Mouse (Mus musculus) embryonic facial prominence, embryonic 13.5 days (tissue): ENCODE measurements at regions not wholly inside any gene's neighbourhood (a gene's known extent, or its start where the extent isn't known, plus 50 kb on each side); places are given as distances from the start of the nearest gene placed in this dataset.

Experiments used
- ATAC-seq: fragments of 200-750 bp; cut with Nextera tagmentation; 2 replicates; pipeline ENCODE4 v1.8.0; 2017; ENCODE audit warnings: low read depth; ENCODE audit not compliant: insufficient number of reproducible peaks, insufficient read depth, low FRiP score, low TSS enrichment
- H3K27ac ChIP-seq: fragments of 300-500 bp; sonication (generic); 2 replicates; pipeline ENCODE4 v1.5.1; 2015; ENCODE audit warnings: moderate library complexity, mild to moderate bottlenecking, inconsistent platforms
- H3K27me3 ChIP-seq: fragments of 300-500 bp; sonication (generic); 2 replicates; pipeline ENCODE4 v1.6.1; 2015; ENCODE audit warnings: mild to moderate bottlenecking, inconsistent platforms
- H3K36me3 ChIP-seq: fragments of 300-500 bp; sonication (generic); 2 replicates; pipeline ENCODE4 v1.6.1; 2015; ENCODE audit warnings: mild to moderate bottlenecking, inconsistent platforms
- H3K4me1 ChIP-seq: fragments of 300-500 bp; sonication (generic); 2 replicates; pipeline ENCODE4 v1.6.1; 2015; ENCODE audit warnings: inconsistent platforms
- H3K4me2 ChIP-seq: fragments of 300-500 bp; sonication (generic); 2 replicates; pipeline ENCODE4 v1.6.1; 2015; ENCODE audit warnings: moderate library complexity, mild to moderate bottlenecking, inconsistent platforms
- H3K4me3 ChIP-seq: fragments of 300-500 bp; sonication (generic); 2 replicates; pipeline ENCODE4 v1.5.1; 2015; ENCODE audit warnings: mild to moderate bottlenecking, inconsistent platforms
- H3K9ac ChIP-seq: fragments of 300-500 bp; sonication (generic); 2 replicates; pipeline ENCODE4 v1.6.1; 2015; ENCODE audit warnings: mild to moderate bottlenecking, inconsistent platforms
- H3K9me3 ChIP-seq: fragments of 300-500 bp; sonication (generic); 2 replicates; pipeline ENCODE4 v1.6.1; 2016; ENCODE audit warnings: inconsistent platforms
- WGBS: fragments of 180-500 bp; shearing (Covaris S2); methylation state at CpG from one replicate; pipeline ENCODE4 v1.1.7; 2015; ENCODE audit warnings: mixed read lengths; 5-methylcytosine and 5-hydroxymethylcytosine counted together

DNA sequence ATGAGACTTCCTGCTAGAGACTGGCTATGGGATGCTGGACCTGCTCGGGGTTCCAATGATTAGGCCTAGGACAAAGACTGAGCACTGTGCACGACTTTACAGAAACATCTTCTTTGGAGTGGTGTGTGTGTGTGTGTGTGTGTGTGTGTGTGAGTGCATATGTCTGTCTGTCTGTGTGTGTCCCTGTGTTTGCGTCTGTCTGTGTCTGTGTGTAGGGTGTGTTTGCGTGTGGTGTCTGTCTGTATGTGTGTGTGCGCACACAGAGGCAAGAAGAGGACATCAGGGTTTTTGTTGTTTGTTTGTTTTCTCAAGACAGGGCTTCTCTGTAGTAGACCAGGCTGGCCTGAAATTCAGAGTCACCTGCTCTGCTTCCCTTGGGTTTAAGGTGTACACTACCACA lies 51.9 kb upstream of the Slco4a1 start:
- Histone ChIP-seq H3K4me2 (no peak overlapping the region), H3K4me1 (no peaks in the 10 kb centered on the region), H3K9ac (no peak overlapping the region), H3K9me3 (no peaks in the 10 kb centered on the region), H3K36me3 (no peaks in the 10 kb centered on the region), H3K27ac (no peak overlapping the region), H3K27me3 (no peaks in the 10 kb centered on the region), H3K4me3 (no peak overlapping the region)
- WGBS = 80% methylated on average over 5 of the region's 5 CpGs
- ATAC-seq = no peak

DNA sequence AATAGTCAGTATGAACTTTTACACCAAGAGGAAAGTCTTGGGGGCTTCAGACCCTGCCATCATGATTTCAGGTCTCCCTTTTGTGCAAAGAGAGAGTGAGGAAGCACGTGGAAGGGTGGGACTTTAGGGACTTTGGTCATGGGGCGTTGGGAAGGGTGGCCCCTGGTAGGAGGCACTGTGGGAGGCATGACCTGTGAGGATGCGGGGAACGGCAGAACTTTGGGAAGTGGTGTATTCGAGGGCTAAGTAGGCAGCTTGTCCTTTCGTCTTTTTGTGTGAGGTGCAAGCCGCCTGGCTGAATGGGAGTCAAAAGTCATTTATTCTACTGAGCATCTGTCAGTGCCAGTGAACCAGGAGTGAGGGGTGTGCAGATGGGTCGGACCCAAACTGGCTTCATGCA lies 52.4 kb upstream of the Slco4a1 start:
- H3K27me3 ChIP-seq = no peaks in the 10 kb centered on the region
- no peaks in the 10 kb centered on the region for H3K9me3 ChIP-seq
- no peak for ATAC-seq
- 77% methylated on average over 8 of the region's 8 CpGs for WGBS
- H3K9ac ChIP-seq = no peak overlapping the region
- H3K4me1 ChIP-seq = no peaks in the 10 kb centered on the region
- H3K4me3 ChIP-seq = no peak overlapping the region
- H3K27ac ChIP-seq = no peak overlapping the region
- H3K4me2 ChIP-seq = no peak overlapping the region
- no peaks in the 10 kb centered on the region for H3K36me3 ChIP-seq

DNA sequence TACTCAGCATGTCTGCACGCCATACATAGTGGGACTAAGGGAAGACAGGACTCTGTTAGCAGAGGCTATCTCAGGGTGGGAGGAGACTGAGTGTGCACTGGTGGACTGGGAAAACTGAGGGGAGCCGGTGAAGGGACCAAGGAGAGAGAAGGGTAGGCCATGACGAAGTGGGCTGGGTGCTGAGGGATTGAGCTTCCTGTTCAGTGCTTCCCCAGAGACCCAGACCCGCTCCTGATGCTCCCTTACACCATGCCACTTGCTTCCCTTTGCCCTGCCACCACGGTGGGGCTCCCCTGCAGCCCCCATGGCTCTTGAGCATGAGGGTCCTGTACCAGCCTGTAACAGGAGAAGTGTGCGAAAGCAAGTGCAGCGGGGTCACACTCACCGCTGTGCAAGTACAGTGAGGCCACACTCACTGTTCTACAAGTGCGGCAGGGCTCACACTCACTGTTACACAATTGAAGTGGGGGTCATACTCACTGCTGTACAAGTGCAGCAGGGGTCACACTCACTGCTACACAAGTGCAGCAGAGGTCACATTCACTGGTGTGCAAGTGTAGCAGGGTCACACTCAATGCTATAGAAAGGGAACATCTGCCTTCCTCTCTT lies 53.1 kb upstream of the Slco4a1 start:
- no peak overlapping the region for H3K4me3 ChIP-seq

DNA sequence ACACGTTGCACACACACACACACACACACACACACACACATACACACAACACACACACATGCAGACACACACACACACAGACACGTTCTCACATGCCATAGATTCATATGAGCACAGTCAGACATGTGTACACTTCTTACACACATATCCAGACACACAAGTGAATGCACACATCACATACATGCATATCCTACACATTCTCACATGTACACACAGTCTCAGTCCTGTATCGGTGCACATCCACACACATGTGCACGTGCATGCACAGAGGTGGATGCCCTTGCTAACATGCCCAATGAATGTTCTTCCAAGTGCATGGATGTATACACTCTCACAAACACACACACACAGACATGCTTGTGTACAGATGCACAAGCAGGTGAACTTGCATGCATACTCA lies 53.6 kb upstream of the Slco4a1 start:
- no peaks in the 10 kb centered on the region for H3K27me3 ChIP-seq
- no peak for ATAC-seq
- no peak overlapping the region for H3K4me2 ChIP-seq
- H3K36me3 ChIP-seq = no peaks in the 10 kb centered on the region
- WGBS = 75% methylated on average over 4 of the region's 4 CpGs
- H3K9me3 ChIP-seq = no peaks in the 10 kb centered on the region
- no peak overlapping the region for H3K27ac ChIP-seq
- no peaks in the 10 kb centered on the region for H3K4me1 ChIP-seq
- H3K4me3 ChIP-seq = no peak overlapping the region
- no peak overlapping the region for H3K9ac ChIP-seq

More for the DNA sequence above, 53.1 kb upstream of the Slco4a1 start:
- no peaks in the 10 kb centered on the region for H3K9me3 ChIP-seq
- no peaks in the 10 kb centered on the region for H3K36me3 ChIP-seq
- no peak overlapping the region for H3K27ac ChIP-seq
- H3K4me2 ChIP-seq = no peak overlapping the region
- H3K4me1 ChIP-seq = no peaks in the 10 kb centered on the region
- WGBS = 82% methylated on average over 9 of the region's 9 CpGs
- no peak overlapping the region for H3K9ac ChIP-seq
- H3K27me3 ChIP-seq = no peaks in the 10 kb centered on the region
- ATAC-seq = no peak

DNA sequence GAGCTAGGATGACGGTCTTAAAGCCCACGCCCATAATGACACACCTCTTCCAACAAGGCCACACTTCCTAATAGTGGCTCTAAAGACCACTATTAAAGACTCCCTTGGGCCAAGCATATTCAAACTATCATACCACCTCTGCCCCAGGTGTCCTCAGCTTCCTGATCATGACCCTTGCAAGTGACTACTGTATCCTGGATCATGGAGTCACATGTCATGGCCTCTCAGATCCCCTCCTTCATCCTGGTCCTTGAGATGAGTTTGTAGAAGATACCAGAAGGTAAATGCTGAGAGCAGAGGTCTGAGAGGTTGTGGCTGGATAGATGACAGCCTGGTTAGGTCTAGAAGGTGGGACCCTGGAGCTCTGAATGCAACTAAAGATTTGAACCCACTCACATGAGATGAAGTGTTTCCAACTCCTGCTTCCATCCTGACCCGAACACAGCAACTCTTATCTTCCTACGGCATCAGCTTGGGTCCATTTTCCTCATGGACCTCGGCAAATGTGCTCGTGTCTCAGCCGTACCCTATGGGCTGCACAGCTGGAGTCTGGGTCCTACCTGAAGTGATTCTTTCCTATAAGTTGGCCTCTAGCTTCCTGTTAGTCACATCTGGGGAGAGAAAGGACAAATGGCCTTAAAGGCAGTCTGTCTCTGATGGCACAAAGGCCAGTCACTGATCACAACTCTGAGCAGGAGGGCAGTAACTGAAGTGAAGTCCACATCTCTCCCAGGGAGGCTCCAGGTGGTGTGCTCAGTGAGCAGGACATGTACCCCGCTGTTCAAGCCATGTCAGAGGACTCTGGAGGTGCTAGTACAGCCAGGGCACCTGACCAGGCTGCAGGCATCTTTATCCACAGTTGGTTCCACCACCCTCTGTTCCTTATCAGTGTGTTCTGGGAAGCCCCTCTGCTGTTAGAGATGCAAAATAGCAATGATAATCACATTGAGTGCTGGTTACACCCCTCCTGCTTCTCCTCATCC lies 54.3 kb upstream of the Slco4a1 start:
- H3K27ac ChIP-seq = no peak overlapping the region
- no peak for ATAC-seq
- H3K36me3 ChIP-seq = no peaks in the 10 kb centered on the region
- H3K4me3 ChIP-seq = no peak overlapping the region
- no peaks in the 10 kb centered on the region for H3K9me3 ChIP-seq
- no peaks in the 10 kb centered on the region for H3K27me3 ChIP-seq
- no peaks in the 10 kb centered on the region for H3K4me1 ChIP-seq
- no peak overlapping the region for H3K4me2 ChIP-seq
- no peak overlapping the region for H3K9ac ChIP-seq
- WGBS = 80% methylated on average over 8 of the region's 8 CpGs

DNA sequence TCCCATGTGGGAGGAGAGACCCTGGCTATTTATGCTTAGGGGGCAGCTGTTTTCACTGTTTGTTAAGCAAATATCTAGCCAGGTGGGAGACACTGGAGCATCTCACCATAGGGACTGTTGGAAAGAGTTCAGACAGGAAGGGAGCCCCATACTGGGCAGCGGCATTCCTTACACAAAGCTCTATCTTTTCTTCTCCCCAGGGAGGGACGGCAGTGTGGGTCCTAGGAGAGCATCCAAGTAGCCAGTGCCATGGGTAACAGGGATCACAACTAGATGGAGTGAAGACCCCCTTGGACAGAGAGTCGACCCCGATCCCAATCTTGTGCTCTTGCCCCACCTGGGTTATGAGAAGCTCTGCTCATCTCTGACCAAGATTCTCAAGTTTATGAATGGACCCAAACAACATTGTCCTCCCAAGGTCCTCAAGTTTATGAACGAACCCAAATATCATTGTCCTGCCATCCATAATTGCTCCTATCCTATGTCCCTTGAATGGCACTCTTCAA lies 55.5 kb upstream of the Slco4a1 start:
- Histone ChIP-seq H3K36me3 (no peaks in the 10 kb centered on the region), H3K27ac (no peak overlapping the region), H3K4me2 (no peak overlapping the region), H3K4me3 (no peak overlapping the region), H3K9me3 (no peaks in the 10 kb centered on the region), H3K4me1 (no peaks in the 10 kb centered on the region), H3K9ac (no peak overlapping the region), H3K27me3 (no peaks in the 10 kb centered on the region)
- no peak for ATAC-seq
- 87% methylated on average over 5 of the region's 5 CpGs for WGBS

DNA sequence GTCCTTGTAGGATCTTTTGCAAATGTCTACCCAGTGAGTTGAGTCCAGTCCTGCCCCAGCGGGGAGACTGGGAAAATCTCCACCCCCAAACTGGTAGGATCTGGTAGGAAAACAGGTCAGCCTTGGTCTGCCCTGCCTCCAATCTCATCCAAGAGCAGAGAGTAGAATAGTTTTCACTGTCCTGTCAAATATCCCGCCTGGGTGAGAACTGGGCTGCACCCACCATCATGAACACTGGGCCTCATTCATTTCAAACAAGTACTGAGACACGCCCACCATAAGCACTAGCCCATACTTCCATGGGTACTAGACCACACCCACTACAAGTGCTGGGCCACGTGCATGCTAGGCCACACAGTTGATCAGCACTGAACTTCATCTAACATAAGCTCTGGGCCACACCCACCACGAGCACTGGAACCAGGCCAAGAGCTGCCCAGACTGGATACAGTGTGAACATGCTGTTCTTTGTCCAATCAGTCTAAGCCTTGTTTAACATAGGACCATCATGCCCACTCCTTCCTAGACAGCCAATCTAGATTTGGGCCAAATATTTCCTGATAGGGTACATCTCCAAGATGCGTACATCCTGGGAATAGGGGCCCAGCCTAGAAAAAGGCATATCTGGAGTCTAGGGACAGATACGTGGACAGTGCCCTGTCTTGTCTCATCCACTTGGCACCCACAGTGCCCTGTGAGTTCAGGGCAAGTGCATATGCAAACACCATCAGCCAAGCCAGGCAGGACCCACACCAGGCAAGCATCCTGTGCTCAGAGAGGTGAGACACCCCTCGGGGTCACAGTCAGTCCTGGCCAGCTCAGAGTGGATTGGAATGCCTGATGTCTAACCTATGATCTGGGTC lies 56.2 kb upstream of the Slco4a1 start:
- Histone ChIP-seq H3K27ac (no peak overlapping the region), H3K9ac (no peak overlapping the region), H3K4me2 (no peak overlapping the region), H3K9me3 (no peaks in the 10 kb centered on the region), H3K27me3 (no peaks in the 10 kb centered on the region), H3K36me3 (no peaks in the 10 kb centered on the region), H3K4me3 (no peak overlapping the region), H3K4me1 (no peaks in the 10 kb centered on the region)
- WGBS = 69% methylated on average over 8 of the region's 8 CpGs
- ATAC-seq = 0 out of 2 replicates have a peak, but pooled peaks have one; percentile 32

DNA sequence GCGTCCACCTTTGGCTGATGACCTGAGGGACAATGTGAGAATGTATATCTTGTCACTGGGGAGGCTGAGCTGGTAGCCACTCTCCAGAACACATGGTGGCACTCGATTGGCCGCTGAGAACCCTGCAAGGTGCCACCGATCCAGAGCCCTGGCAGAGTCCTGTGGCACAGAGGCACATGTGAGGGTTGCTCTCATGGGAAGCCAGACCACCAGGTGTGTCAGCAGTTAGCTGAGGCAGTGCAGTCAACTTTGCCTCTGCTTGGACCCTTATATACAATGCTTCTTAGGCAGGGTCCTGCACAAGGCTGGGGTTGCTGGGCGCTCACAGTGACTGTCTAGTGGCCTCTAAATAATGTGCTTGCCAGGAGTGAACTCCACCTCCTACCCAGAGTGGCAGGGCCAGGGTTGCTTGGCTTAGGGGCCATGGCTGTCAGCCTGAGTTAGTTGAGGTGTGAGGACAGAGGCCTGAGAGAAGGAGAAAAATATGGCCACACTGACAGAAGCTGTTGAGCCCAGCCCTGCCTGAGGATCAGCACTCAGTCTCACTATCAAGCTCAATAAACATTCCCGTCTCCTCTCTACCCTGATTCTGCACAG lies 57.1 kb upstream of the Slco4a1 start:
- Histone ChIP-seq H3K9ac (no peak overlapping the region), H3K36me3 (no peaks in the 10 kb centered on the region), H3K4me2 (no peak overlapping the region), H3K4me3 (no peak overlapping the region), H3K27ac (no peak overlapping the region), H3K27me3 (no peaks in the 10 kb centered on the region), H3K4me1 (no peaks in the 10 kb centered on the region), H3K9me3 (no peaks in the 10 kb centered on the region)
- 81% methylated on average over 6 of the region's 6 CpGs for WGBS
- no peak for ATAC-seq

DNA sequence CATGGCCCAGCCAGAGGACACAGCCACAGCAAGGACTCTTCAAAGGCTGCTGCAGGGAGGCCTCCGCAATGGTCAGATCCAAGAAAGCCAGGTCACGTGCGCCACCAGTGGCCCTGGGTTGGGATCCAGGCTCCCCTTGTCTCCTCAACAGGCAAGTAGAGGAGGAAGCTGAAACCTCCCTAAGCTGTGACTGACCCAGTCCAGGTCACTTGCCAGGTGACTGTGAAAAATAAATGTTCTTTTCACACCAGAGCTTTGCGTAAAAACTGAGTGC lies 57.6 kb upstream of the Slco4a1 start:
- no peak for ATAC-seq
- Histone ChIP-seq H3K27me3 (no peaks in the 10 kb centered on the region), H3K4me2 (no peak overlapping the region), H3K36me3 (no peaks in the 10 kb centered on the region), H3K9me3 (no peaks in the 10 kb centered on the region), H3K4me1 (no peaks in the 10 kb centered on the region), H3K27ac (no peak overlapping the region), H3K4me3 (no peak overlapping the region), H3K9ac (no peak overlapping the region)
- 90% methylated on average over 4 of the region's 4 CpGs for WGBS

DNA sequence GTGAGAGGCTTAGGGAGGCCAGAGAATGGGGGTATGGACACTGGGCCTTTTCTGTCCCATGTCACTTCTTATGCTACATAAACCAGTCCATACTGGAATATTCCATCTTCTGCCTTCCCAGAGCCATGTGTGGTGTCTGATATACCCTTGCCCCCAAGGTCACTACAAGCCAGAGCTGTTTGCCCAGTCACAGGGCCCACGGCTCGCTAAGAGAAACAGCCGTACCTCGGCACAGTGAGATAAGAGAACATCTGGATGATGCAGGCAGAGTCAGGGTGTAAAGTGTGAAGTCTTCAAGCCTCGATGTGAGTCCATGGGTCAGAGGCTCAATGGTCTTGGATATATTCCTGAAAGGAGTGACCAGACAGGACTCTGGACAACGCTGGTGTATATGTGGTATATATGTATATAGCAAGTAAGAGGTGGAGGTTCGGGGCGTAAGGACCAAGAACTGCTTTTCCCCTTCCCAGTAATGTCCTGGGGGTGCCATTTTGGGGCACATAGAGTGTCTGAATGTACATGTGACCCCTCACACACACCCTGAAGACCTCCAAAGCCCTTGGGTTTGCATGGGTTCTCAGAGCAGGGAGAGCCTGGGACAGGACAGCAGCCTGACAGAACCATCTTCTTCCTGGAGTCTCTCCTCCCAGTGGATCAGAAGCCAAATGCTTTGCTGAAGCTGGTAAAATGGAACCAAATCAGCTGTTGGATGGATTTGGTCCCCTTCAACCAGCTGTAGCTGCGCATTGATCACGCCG lies 58.1 kb upstream of the Slco4a1 start:
- Histone ChIP-seq H3K36me3 (no peaks in the 10 kb centered on the region), H3K27ac (no peak overlapping the region), H3K9me3 (no peaks in the 10 kb centered on the region), H3K4me2 (no peak overlapping the region), H3K27me3 (0 out of 2 replicates have a peak, but pooled peaks cover 2% of the 10 kb centered on the region), H3K4me1 (no peaks in the 10 kb centered on the region), H3K9ac (no peak overlapping the region), H3K4me3 (no peak overlapping the region)
- ATAC-seq = no peak
- WGBS = 84% methylated on average over 11 of the region's 11 CpGs
